Mouse (Mus musculus) forebrain, embryonic 14.5 days (tissue): ENCODE results near the gene Lcn12. TPM values are rescaled to one million over a fixed set of nuclear protein-coding genes. Genes with fewer than 3 reads are reported as not detected.

Source experiments
- ATAC-seq: fragments of 200-750 bp; cut with Nextera tagmentation; 2 replicates; pipeline ENCODE4 v1.8.0; 2017; ENCODE audit warnings: mild to moderate bottlenecking, moderate library complexity
- DNase-seq: peaks from one replicate; pipeline ENCODE4 v3.0.0-alpha.2; 2015; ENCODE audit warnings: low spot score
- H3K27ac ChIP-seq: fragments of 300-500 bp; sonication (generic); 2 replicates; pipeline ENCODE4 v1.5.1; 2014; ENCODE audit warnings: low read depth, mild to moderate bottlenecking, control low read depth, low read length, moderate library complexity
- H3K27me3 ChIP-seq: fragments of 300-500 bp; sonication (generic); replicated peaks from 2 replicates; pipeline ENCODE4 v1.6.1; 2014; ENCODE audit warnings: low read length, control low read depth, mixed read lengths; ENCODE audit not compliant: control insufficient read depth, insufficient read depth
- H3K36me3 ChIP-seq: fragments of 300-500 bp; sonication (generic); 2 replicates; pipeline ENCODE4 v1.6.1; 2014; ENCODE audit warnings: low read length, control low read depth; ENCODE audit not compliant: control insufficient read depth, insufficient read depth
- H3K4me1 ChIP-seq: fragments of 300-500 bp; sonication (generic); 2 replicates; pipeline ENCODE4 v1.6.1; 2014; ENCODE audit warnings: antibody characterized with exemption, low read length, control low read depth; ENCODE audit not compliant: control insufficient read depth, insufficient read depth
- H3K4me2 ChIP-seq: fragments of 300-500 bp; sonication (generic); 2 replicates; pipeline ENCODE4 v1.6.1; 2014; ENCODE audit warnings: mild to moderate bottlenecking, control low read depth, low read length
- H3K4me3 ChIP-seq: fragments of 300-500 bp; sonication (generic); 2 replicates; pipeline ENCODE4 v1.5.1; 2014; ENCODE audit warnings: low read depth, low read length, control low read depth
- H3K9ac ChIP-seq: fragments of 300-500 bp; sonication (generic); 2 replicates; pipeline ENCODE4 v1.6.1; 2014; ENCODE audit warnings: mild to moderate bottlenecking, low read length, control low read depth, moderate library complexity
- H3K9me3 ChIP-seq: fragments of 300-500 bp; sonication (generic); replicated peaks from 2 replicates; pipeline ENCODE4 v1.6.1; 2016; ENCODE audit warnings: low read length, control low read depth, mixed read lengths; ENCODE audit not compliant: control insufficient read depth
- WGBS: fragments of 180-500 bp; shearing (Covaris S2); extraction: QIAGEN DNeasy Blood & Tissue Kit; methylation state at CpG from one replicate; pipeline ENCODE4 v1.1.7; 2014; 5-methylcytosine and 5-hydroxymethylcytosine counted together
- microRNA-seq: library from miRNA; unstranded; fragments of <30 nt; microRNA quantifications from one replicate; pipeline ENCODE4, GENCODE M21; 2016
- polyA plus RNA-seq: library from polyadenylated mRNA; unstranded; fragments of >200 nt; fragmentation: Nextera tagmentation; extraction: Ambion mirVana; gene quantifications from 2 replicates; pipeline ENCODE4 v1.2.1, GENCODE M21; 2014

The Lcn12 gene
- polyA plus RNA-seq, 1 experiment from 2014 or later = not detected

- WGBS = 88% methylated on average over 9 of the region's 9 CpGs
- no peak for DNase-seq
- no peaks in the 10 kb centered on the region for H3K9me3 ChIP-seq
Measured at GRCm38 (mm10) chr2:25457022-25457896, 36.5 kb downstream of the Lcn12 start.

GRCm38 (mm10) chr2:25456205-25456953 is 37.3 kb downstream of the Lcn12 start, which contains the start of gene Clic3:
Gene Clic3, plus strand, starts transcription at chr2:25456838.
- Histone ChIP-seq H3K9ac (no peak within 1 kb of the TSS), H3K4me1 (peaks cover 10% of the 10 kb centered on the region), H3K27me3 (no peaks in the 10 kb centered on the region), H3K27ac (no peak within 1 kb of the TSS), H3K36me3 (peaks cover 20% of the 10 kb centered on the region), H3K9me3 (no peaks in the 10 kb centered on the region), H3K4me3 (no peak within 1 kb of the TSS), H3K4me2 (no peak within 1 kb of the TSS)
- 65% methylated on average over 14 of the region's 14 CpGs for WGBS
- no peak for ATAC-seq
- no peak for DNase-seq

More at GRCm38 (mm10) chr2:25457022-25457896, 36.5 kb downstream of the Lcn12 start:
- H3K27me3 ChIP-seq = no peaks in the 10 kb centered on the region
- no peak overlapping the region for H3K4me2 ChIP-seq
- H3K9ac ChIP-seq = no peak overlapping the region
- H3K4me1 ChIP-seq = peaks cover 11% of the 10 kb centered on the region
- no peak overlapping the region for H3K27ac ChIP-seq
- peaks cover 20% of the 10 kb centered on the region for H3K36me3 ChIP-seq
- no peak overlapping the region for H3K4me3 ChIP-seq
- no peak for ATAC-seq

- Histone ChIP-seq H3K27me3 (no peaks in the 10 kb centered on the region), H3K36me3 (peaks cover 19% of the 10 kb centered on the region), H3K4me3 (no peak overlapping the region), H3K27ac (no peak overlapping the region), H3K9ac (no peak overlapping the region), H3K9me3 (no peaks in the 10 kb centered on the region), H3K4me2 (no peak overlapping the region), H3K4me1 (no peaks in the 10 kb centered on the region)
- ATAC-seq = no peak
- 42% methylated on average over 1 of the region's 1 CpGs for WGBS
- DNase-seq = no peak
Measured at GRCm38 (mm10) chr2:25452951-25453350, 40.8 kb downstream of the Lcn12 start.

GRCm38 (mm10) chr2:25450853-25451647 is 42.7 kb downstream of the Lcn12 start:
- DNase-seq (no peak), ATAC-seq (no peak)
- no peak overlapping the region for H3K9ac ChIP-seq
- peaks cover 30% of the 10 kb centered on the region for H3K36me3 ChIP-seq
- WGBS = 86% methylated on average over 8 of the region's 8 CpGs
- no peaks in the 10 kb centered on the region for H3K9me3 ChIP-seq
- no peak overlapping the region for H3K4me2 ChIP-seq
- H3K4me3 ChIP-seq = no peak overlapping the region
- H3K27ac ChIP-seq = no peak overlapping the region
- no peaks in the 10 kb centered on the region for H3K27me3 ChIP-seq
- H3K4me1 ChIP-seq = no peaks in the 10 kb centered on the region

GRCm38 (mm10) chr2:25442682-25443081 is 51.0 kb downstream of the Lcn12 start:
- DNase-seq (no peak), ATAC-seq (no peak)
- WGBS = 92% methylated on average over 14 of the region's 14 CpGs

GRCm38 (mm10) chr2:25441067-25441466 is 52.6 kb downstream of the Lcn12 start:
- Histone ChIP-seq H3K4me1 (no peaks in the 10 kb centered on the region), H3K27ac (no peak overlapping the region), H3K36me3 (peaks cover 95% of the 10 kb centered on the region), H3K9me3 (no peaks in the 10 kb centered on the region), H3K27me3 (no peaks in the 10 kb centered on the region), H3K9ac (no peak overlapping the region), H3K4me3 (no peak overlapping the region), H3K4me2 (no peak overlapping the region)
- DNase-seq (no peak), ATAC-seq (no peak)
- 89% methylated on average over 20 of the region's 20 CpGs for WGBS

More at GRCm38 (mm10) chr2:25442682-25443081, 51.0 kb downstream of the Lcn12 start:
- no peak overlapping the region for H3K27ac ChIP-seq
- H3K9me3 ChIP-seq = no peaks in the 10 kb centered on the region
- no peaks in the 10 kb centered on the region for H3K27me3 ChIP-seq
- H3K4me3 ChIP-seq = no peak overlapping the region
- peaks cover 95% of the 10 kb centered on the region for H3K36me3 ChIP-seq
- H3K4me2 ChIP-seq = no peak overlapping the region
- H3K4me1 ChIP-seq = no peaks in the 10 kb centered on the region
- H3K9ac ChIP-seq = no peak overlapping the region

Small RNAs within 50 kb of the gene (microRNA-seq; reads per million reads assigned to microRNA genes)
- not detected for gene Mir3087

Other genes starting within 250 kb of the Lcn12 start
- gene AL732309.1, start 247.0 kb downstream of the Lcn12 start, polyA plus RNA-seq = 4.7 and 6.0 TPM in 2 replicates
- gene Tmem203, start 238.5 kb downstream of the Lcn12 start, polyA plus RNA-seq = 14.7 and 17.4 TPM in 2 replicates
- gene Tprn, start 231.3 kb downstream of the Lcn12 start, polyA plus RNA-seq = 6.6 and 9.9 TPM in 2 replicates
- 258 and 281 TPM in 2 replicates for gene Ssna1, start 221.5 kb downstream of the Lcn12 start, polyA plus RNA-seq
- gene Anapc2, start 221.4 kb downstream of the Lcn12 start, polyA plus RNA-seq = 105 and 123 TPM in 2 replicates
- gene Tmem210, start 205.8 kb downstream of the Lcn12 start, polyA plus RNA-seq = not detected in 2 replicates
- gene Lrrc26, start 204.0 kb downstream of the Lcn12 start, polyA plus RNA-seq = 0.25 TPM in 1 of 2 replicates, not detected in the other
- gene Grin1, start 174.7 kb downstream of the Lcn12 start, polyA plus RNA-seq = 17.0 and 21.1 TPM in 2 replicates
- gene Man1b1, start 161.6 kb downstream of the Lcn12 start, polyA plus RNA-seq = 69.5 and 87.7 TPM in 2 replicates
- 21.3 and 21.4 TPM in 2 replicates for gene Dpp7, start 137.6 kb downstream of the Lcn12 start, polyA plus RNA-seq
- gene Uap1l1, start 128.2 kb downstream of the Lcn12 start, polyA plus RNA-seq = 5.8 and 7.8 TPM in 2 replicates
- 27.8 and 28.9 TPM in 2 replicates for gene Sapcd2, start 121.6 kb downstream of the Lcn12 start, polyA plus RNA-seq
- gene Entpd2, start 98.0 kb downstream of the Lcn12 start, polyA plus RNA-seq = 1.9 and 2.5 TPM in 2 replicates
- gene Npdc1, start 94.6 kb downstream of the Lcn12 start, polyA plus RNA-seq = 263 and 331 TPM in 2 replicates
- 0.21 TPM in 1 of 2 replicates, not detected in the other for gene Fut7, start 70.6 kb downstream of the Lcn12 start, polyA plus RNA-seq
- 6.7 and 11.9 TPM in 2 replicates for gene Abca2, start 65.2 kb downstream of the Lcn12 start, polyA plus RNA-seq
- 1.1 and 2.2 TPM in 2 replicates for gene Clic3, start 37.1 kb downstream of the Lcn12 start, polyA plus RNA-seq
- gene Paxx, start 32.8 kb downstream of the Lcn12 start, polyA plus RNA-seq = 93.2 and 101 TPM in 2 replicates
- 170 and 301 TPM in 2 replicates for gene Ptgds, start 23.9 kb downstream of the Lcn12 start, polyA plus RNA-seq
- gene Fbxw5, start 6.8 kb upstream of the Lcn12 start, polyA plus RNA-seq = 77.9 and 102 TPM in 2 replicates
- gene C8g, start 7.8 kb upstream of the Lcn12 start, polyA plus RNA-seq = 4.0 and 4.1 TPM in 2 replicates
- 26.7 and 29.4 TPM in 2 replicates for gene Traf2, start 53.0 kb upstream of the Lcn12 start, polyA plus RNA-seq
- gene Edf1, start 63.9 kb upstream of the Lcn12 start, polyA plus RNA-seq = 369 and 370 TPM in 2 replicates
- gene Mamdc4, start 80.9 kb upstream of the Lcn12 start, polyA plus RNA-seq = 0.84 and 2.2 TPM in 2 replicates
- 168 and 216 TPM in 2 replicates for gene Phpt1, start 81.3 kb upstream of the Lcn12 start, polyA plus RNA-seq
- 2.2 and 4.2 TPM in 2 replicates for gene Ajm1, start 87.8 kb upstream of the Lcn12 start, polyA plus RNA-seq
- 47.9 and 55.0 TPM in 2 replicates for gene Rabl6, start 114.6 kb upstream of the Lcn12 start, polyA plus RNA-seq
- 0.18 and 0.30 TPM in 2 replicates for gene Ccdc183, start 123.8 kb upstream of the Lcn12 start, polyA plus RNA-seq
- gene Tmem141, start 128.1 kb upstream of the Lcn12 start, polyA plus RNA-seq = 27.9 and 32.8 TPM in 2 replicates
- gene Fcna, start 134.1 kb upstream of the Lcn12 start, polyA plus RNA-seq = 2.0 and 3.7 TPM in 2 replicates
- gene Lcn8, start 159.2 kb upstream of the Lcn12 start, polyA plus RNA-seq = not detected in 2 replicates
- gene Lcn5, start 164.0 kb upstream of the Lcn12 start, polyA plus RNA-seq = not detected in 2 replicates
- gene Lcn6, start 182.9 kb upstream of the Lcn12 start, polyA plus RNA-seq = not detected in 2 replicates
- gene Lcn10, start 188.8 kb upstream of the Lcn12 start, polyA plus RNA-seq = not detected in 2 replicates
- gene Obp2a, start 206.1 kb upstream of the Lcn12 start, polyA plus RNA-seq = not detected in 2 replicates
- gene Bmyc, start 212.8 kb upstream of the Lcn12 start, polyA plus RNA-seq = 86.4 and 108 TPM in 2 replicates
- not detected in 2 replicates for gene Obp2b, start 243.1 kb upstream of the Lcn12 start, polyA plus RNA-seq